Mouse (Mus musculus) midbrain, embryonic 16.5 days (tissue): ENCODE data around the gene Arid1b. TPM values are rescaled to one million over a fixed set of nuclear protein-coding genes. Genes with fewer than 3 reads are reported as not detected.

Source experiments
- ATAC-seq: fragments of 200-750 bp; cut with Nextera tagmentation; 2 replicates; pipeline ENCODE4 v1.8.0; 2017; ENCODE audit warnings: moderate TSS enrichment
- H3K27ac ChIP-seq: fragments of 300-500 bp; sonication (generic); 2 replicates; pipeline ENCODE4 v1.5.1; 2014; ENCODE audit warnings: mild to moderate bottlenecking, low read length, mixed read lengths
- H3K27me3 ChIP-seq: fragments of 300-500 bp; sonication (generic); 2 replicates; pipeline ENCODE4 v1.6.1; 2014; ENCODE audit warnings: low read depth, low read length, mixed read lengths; ENCODE audit not compliant: control insufficient read depth, insufficient read depth
- H3K36me3 ChIP-seq: fragments of 300-500 bp; sonication (generic); 2 replicates; pipeline ENCODE4 v1.6.1; 2014; ENCODE audit warnings: mild to moderate bottlenecking, low read length, moderate library complexity, mixed read lengths; ENCODE audit not compliant: control insufficient read depth, insufficient read depth
- H3K4me1 ChIP-seq: fragments of 300-500 bp; sonication (generic); 2 replicates; pipeline ENCODE4 v1.6.1; 2014; ENCODE audit warnings: mild to moderate bottlenecking, low read length, mixed read lengths; ENCODE audit not compliant: control insufficient read depth, insufficient read depth
- H3K4me2 ChIP-seq: fragments of 300-500 bp; sonication (generic); 2 replicates; pipeline ENCODE4 v1.6.1; 2014; ENCODE audit warnings: mild to moderate bottlenecking, low read length, mixed read lengths
- H3K4me3 ChIP-seq: fragments of 300-500 bp; sonication (generic); 2 replicates; pipeline ENCODE4 v1.5.1; 2014; ENCODE audit warnings: low read depth, mild to moderate bottlenecking, low read length, moderate library complexity, mixed read lengths
- H3K9ac ChIP-seq: fragments of 300-500 bp; sonication (generic); 2 replicates; pipeline ENCODE4 v1.6.1; 2014; ENCODE audit warnings: low read depth, low read length, mixed read lengths
- H3K9me3 ChIP-seq: fragments of 300-500 bp; sonication (generic); replicated peaks from 2 replicates; pipeline ENCODE4 v1.6.1; 2014; ENCODE audit warnings: mild to moderate bottlenecking, low read length, mixed read lengths; ENCODE audit not compliant: control insufficient read depth, poor library complexity, severe bottlenecking
- WGBS: fragments of 180-500 bp; shearing (Covaris S2); extraction: QIAGEN DNeasy Blood & Tissue Kit; methylation state at CpG from one replicate; pipeline ENCODE4 v1.1.7; 2014; 5-methylcytosine and 5-hydroxymethylcytosine counted together
- polyA plus RNA-seq: library from polyadenylated mRNA; unstranded; fragments of >200 nt; fragmentation: Nextera tagmentation; extraction: Ambion mirVana; gene quantifications from 2 replicates; pipeline ENCODE4 v1.2.1, GENCODE M21; 2015

Gene Arid1b
- polyA plus RNA-seq, 1 experiment from 2014 or later, result 13.1 TPM

DNA sequence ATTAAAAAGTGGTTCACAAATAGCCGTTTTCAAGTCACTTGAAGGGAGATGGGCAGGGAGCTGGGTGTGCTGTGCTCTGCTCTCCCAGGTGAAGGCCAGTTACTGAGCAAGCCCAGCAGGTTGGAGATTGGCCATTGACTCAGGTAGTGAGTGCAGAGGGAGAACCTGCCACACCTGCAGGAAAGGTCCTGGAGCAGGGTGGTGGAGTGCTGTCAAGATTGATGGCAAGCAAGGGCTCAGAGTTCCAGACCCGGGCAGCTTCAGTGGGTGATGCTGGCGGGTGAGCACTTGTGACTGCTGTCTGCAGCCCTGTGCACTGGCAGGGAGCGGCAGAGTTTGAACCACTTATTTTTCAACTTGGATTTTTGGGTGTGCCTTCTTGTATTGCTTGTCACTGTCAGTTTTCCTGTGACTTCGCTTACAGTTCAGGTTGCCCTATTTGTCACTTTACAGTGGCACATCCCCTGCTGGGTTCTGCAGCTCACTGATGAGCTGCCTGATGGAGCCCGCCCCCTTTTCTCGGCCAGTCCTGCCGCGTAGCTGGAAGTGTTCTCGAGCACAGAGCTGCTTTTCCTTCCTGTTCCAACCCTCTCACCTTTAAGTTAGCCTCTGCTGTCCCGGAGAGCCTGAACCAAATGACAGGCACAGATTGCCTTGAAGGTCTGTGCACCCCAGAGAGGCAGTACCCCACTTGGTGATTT is 27.3 kb downstream of the Arid1b start:
- no peaks in the 10 kb centered on the region for H3K9me3 ChIP-seq
- WGBS, result 40% methylated on average over 11 of the region's 11 CpGs
- no peaks in the 10 kb centered on the region for H3K27me3 ChIP-seq
- no peak overlapping the region for H3K27ac ChIP-seq
- 0 out of 2 replicates have a peak overlapping the region, but pooled peaks have one; percentile 17 for H3K9ac ChIP-seq
- no peak overlapping the region for H3K4me3 ChIP-seq
- H3K4me2 ChIP-seq, result no peak overlapping the region
- no peaks in the 10 kb centered on the region for H3K36me3 ChIP-seq
- peaks cover 19% of the 10 kb centered on the region for H3K4me1 ChIP-seq
- ATAC-seq, result peak; percentile 47; the same call in 1 of the 2 replicates

DNA sequence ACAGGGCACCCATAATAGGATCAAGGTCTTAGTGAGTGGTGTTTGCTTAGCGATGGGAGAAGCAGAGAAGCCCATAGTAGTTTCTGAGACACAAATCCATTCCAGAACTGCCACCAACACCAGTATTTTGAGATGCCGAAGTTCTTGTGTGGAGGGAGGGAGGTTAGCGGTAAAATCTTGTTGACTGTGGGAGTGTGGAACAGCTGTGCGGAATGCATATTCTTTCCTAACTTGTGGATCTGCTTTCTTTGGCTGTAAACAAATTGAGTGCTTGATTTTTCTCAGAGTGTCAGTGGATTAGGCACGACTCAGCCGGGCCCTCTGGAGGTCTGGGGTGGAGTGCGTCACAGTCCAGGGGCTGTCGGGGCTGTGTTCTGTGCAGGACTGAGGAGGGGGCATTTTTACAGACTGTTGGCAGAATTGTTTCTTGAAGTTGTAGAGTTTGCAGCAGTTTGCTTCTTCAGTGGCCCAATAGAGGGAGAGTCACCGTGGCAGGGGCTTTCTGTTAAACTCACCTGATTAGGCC is 27.9 kb downstream of the Arid1b start:
- no peak overlapping the region for H3K27ac ChIP-seq
- H3K9me3 ChIP-seq, result no peaks in the 10 kb centered on the region
- no peaks in the 10 kb centered on the region for H3K27me3 ChIP-seq
- no peak for ATAC-seq
- no peak overlapping the region for H3K4me2 ChIP-seq
- H3K4me3 ChIP-seq, result no peak overlapping the region
- WGBS, result 43% methylated on average over 9 of the region's 9 CpGs
- no peak overlapping the region for H3K9ac ChIP-seq
- no peaks in the 10 kb centered on the region for H3K36me3 ChIP-seq
- H3K4me1 ChIP-seq, result peaks cover 19% of the 10 kb centered on the region

DNA sequence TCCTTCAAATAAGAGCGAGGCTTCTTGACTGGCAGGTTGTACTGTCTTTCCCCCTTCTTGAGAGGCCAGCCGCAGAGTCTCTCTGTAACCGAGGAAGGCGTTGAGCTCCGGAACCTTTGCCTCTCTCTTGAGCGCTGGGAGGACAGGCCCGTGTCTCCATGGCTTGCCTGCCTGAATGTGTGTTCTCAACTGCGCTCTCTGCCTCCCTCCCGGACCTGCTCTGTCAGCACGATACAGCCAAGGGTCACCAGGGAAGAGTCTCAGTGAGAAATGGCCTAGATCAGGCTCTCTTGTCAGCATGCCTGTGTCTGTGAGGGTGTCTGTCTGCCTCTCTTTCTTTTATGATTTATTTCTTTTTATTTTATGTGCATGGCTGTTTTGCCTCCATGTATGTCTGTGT is 29.6 kb downstream of the Arid1b start:
- H3K36me3 ChIP-seq, result no peaks in the 10 kb centered on the region
- no peaks in the 10 kb centered on the region for H3K27me3 ChIP-seq
- whole genome bisulfite sequencing, result 72% methylated on average over 10 of the region's 10 CpGs
- H3K4me3 ChIP-seq, result no peak overlapping the region
- H3K9ac ChIP-seq, result no peak overlapping the region
- no peak overlapping the region for H3K27ac ChIP-seq
- no peak for ATAC-seq
- no peak overlapping the region for H3K4me2 ChIP-seq
- H3K9me3 ChIP-seq, result no peaks in the 10 kb centered on the region
- peaks cover 19% of the 10 kb centered on the region for H3K4me1 ChIP-seq

DNA sequence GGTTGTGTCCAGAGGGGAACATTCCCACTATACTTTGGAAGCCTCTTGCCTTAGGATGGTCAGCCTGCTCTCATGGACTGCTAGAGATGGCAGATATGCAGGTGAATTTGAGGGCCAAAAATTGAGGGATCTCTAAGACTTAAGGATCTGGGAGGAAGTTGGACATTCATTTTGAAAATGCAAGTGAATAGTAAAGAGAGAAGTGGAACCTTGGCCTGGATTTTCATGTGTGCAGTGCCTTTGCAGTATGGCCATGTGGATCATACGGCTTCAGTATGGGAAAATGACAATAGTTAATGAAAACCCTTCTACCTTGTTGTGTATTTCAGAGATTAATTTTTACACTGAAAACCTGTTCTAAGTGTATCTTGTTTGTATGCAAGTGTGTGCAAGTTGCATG is 31.3 kb downstream of the Arid1b start:
- no peak overlapping the region for H3K4me3 ChIP-seq
- no peaks in the 10 kb centered on the region for H3K9me3 ChIP-seq
- peaks cover 21% of the 10 kb centered on the region for H3K4me1 ChIP-seq
- H3K4me2 ChIP-seq, result no peak overlapping the region
- 93% methylated on average over 1 of the region's 1 CpGs for WGBS
- no peak for ATAC-seq
- no peaks in the 10 kb centered on the region for H3K27me3 ChIP-seq
- no peaks in the 10 kb centered on the region for H3K36me3 ChIP-seq
- H3K27ac ChIP-seq, result no peak overlapping the region
- no peak overlapping the region for H3K9ac ChIP-seq

DNA sequence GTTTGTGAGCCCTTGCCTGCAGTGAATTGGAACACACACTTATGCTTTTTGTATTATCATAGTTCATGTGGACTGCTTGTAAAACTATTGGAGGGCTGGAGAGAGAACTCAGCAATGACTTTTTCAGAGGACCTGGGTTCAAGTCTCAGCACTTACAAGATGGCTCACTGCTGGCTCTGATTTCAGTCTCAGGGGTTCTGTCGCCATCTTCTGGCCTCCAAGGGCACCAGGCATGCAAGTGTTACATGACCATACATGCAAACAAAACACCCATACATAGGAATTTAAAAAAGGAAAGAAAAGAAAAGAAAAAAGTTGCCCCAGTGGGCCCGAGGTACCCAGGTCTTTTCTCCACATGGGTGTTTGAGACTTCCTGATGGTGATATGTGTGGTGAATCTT is 32.4 kb downstream of the Arid1b start:
- no peak for ATAC-seq
- Histone ChIP-seq H3K36me3 (no peaks in the 10 kb centered on the region), H3K9ac (no peak overlapping the region), H3K27me3 (no peaks in the 10 kb centered on the region), H3K4me1 (peaks cover 9% of the 10 kb centered on the region), H3K4me2 (no peak overlapping the region), H3K27ac (no peak overlapping the region), H3K9me3 (no peaks in the 10 kb centered on the region), H3K4me3 (no peak overlapping the region)
- 61% methylated on average over 2 of the region's 2 CpGs for WGBS

DNA sequence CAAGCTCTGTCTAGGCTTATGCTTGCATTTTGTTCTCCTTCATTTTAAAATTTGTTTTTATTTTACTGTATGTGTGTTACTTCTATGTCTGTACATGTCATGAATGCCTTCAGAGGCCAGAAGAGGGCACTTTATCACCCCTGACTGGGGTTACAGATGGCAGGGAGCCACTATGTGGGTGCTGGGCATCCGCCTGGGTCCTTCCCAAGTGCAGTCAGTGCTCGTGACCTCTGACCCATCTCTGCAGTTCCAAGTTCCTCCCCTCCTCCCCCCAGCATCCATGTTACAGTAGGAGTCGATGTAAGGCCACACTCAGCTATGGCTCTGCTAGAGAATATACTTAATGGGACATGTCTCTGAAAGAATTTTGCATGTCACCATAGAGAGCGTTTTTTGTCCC is 35.0 kb downstream of the Arid1b start:
- WGBS, result 87% methylated on average over 4 of the region's 4 CpGs
- no peaks in the 10 kb centered on the region for H3K36me3 ChIP-seq
- H3K27ac ChIP-seq, result no peak overlapping the region
- no peak overlapping the region for H3K4me3 ChIP-seq
- H3K4me1 ChIP-seq, result peaks cover 2% of the 10 kb centered on the region; the same call in 1 of the 2 replicates
- H3K9ac ChIP-seq, result no peak overlapping the region
- ATAC-seq, result no peak
- H3K4me2 ChIP-seq, result no peak overlapping the region
- H3K27me3 ChIP-seq, result no peaks in the 10 kb centered on the region
- no peaks in the 10 kb centered on the region for H3K9me3 ChIP-seq

DNA sequence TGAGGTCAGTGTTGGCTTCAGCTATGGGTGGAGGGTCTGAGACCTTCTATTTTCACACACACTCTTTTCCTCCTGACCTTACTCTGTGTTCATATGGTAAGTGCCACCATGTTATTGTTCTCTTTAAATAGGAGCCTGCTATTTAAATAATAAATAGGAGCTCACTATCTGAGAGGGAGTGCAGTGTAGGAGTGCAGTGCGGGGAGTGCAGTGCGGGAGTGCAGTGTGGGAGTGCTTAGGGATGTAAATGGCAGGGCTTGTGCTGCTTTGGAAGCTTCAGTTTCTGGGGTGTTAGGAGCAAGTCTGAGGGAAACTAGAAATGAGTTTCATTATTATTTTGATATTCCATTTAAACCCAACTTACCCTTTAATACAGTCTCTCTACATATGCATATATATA is 36.2 kb downstream of the Arid1b start:
- no peaks in the 10 kb centered on the region for H3K27me3 ChIP-seq
- no peak overlapping the region for H3K9ac ChIP-seq
- H3K9me3 ChIP-seq, result no peaks in the 10 kb centered on the region
- no peak overlapping the region for H3K4me3 ChIP-seq
- H3K27ac ChIP-seq, result no peak overlapping the region
- 50% methylated on average over 2 of the region's 2 CpGs for WGBS
- H3K36me3 ChIP-seq, result no peaks in the 10 kb centered on the region
- no peak overlapping the region for H3K4me2 ChIP-seq
- ATAC-seq, result no peak
- peaks cover 2% of the 10 kb centered on the region; the same call in 1 of the 2 replicates for H3K4me1 ChIP-seq

DNA sequence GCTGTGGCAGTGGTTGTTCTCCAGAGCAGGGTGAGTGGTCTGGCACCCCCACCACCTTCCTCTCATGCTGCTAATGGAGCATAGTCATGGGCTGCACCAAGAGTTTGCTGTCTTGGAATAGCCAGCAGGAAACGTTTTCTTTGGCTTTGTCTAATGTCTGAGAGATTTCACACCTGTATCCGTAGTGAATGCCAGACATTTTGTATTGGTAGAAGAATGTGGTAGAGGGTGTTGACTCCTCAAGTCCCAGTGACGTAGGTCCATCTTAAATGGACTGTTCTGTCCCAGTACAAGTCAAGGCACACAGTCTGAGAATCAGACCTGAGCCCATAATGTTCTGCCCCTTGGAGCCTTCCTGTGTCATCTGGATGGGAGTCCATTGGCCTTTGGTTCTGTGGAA is 39.2 kb downstream of the Arid1b start:
- H3K4me1 ChIP-seq, result peaks cover 10% of the 10 kb centered on the region
- H3K4me2 ChIP-seq, result no peak overlapping the region
- no peaks in the 10 kb centered on the region for H3K27me3 ChIP-seq
- no peak overlapping the region for H3K27ac ChIP-seq
- 74% methylated on average over 3 of the region's 3 CpGs for WGBS
- H3K4me3 ChIP-seq, result no peak overlapping the region
- no peaks in the 10 kb centered on the region for H3K36me3 ChIP-seq
- no peak overlapping the region for H3K9ac ChIP-seq
- no peaks in the 10 kb centered on the region for H3K9me3 ChIP-seq
- no peak for ATAC-seq

DNA sequence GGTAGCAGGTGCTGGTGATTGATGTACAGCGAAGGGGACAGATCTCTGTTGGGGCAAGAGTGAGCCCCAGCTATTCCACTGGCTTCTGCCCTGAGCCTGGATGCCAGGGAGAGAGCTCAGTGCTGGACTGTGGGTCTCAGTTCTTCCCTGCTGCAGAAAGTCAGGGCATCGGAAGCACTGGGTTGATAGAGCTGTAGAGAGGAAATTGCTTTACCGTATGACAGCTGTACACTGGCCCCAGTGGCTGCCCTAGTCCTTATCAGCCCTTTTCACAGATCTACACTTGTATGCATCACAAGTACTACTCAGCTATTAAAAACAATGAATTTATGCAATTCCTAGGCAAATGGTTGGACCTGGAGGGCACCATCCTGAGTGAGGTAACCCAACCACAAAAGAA is 40.1 kb downstream of the Arid1b start:
- H3K27ac ChIP-seq, result no peak overlapping the region
- ATAC-seq, result no peak
- H3K27me3 ChIP-seq, result no peaks in the 10 kb centered on the region
- WGBS, result 79% methylated on average over 3 of the region's 3 CpGs
- no peak overlapping the region for H3K4me3 ChIP-seq
- H3K9ac ChIP-seq, result no peak overlapping the region
- peaks cover 10% of the 10 kb centered on the region for H3K4me1 ChIP-seq
- no peaks in the 10 kb centered on the region for H3K36me3 ChIP-seq
- no peaks in the 10 kb centered on the region for H3K9me3 ChIP-seq
- no peak overlapping the region for H3K4me2 ChIP-seq
